Mouse (Mus musculus) cerebellum, postnatal 14 days (tissue): ENCODE results near the gene Ncf1.

ENCODE experiments used
- DNase-seq, 2 experiments: peaks; one replicate each; pipeline ENCODE4 v3.0.0; 2021; ENCODE audit warnings: mixed read lengths in 2 of 2

Ncf1 gene

DNA sequence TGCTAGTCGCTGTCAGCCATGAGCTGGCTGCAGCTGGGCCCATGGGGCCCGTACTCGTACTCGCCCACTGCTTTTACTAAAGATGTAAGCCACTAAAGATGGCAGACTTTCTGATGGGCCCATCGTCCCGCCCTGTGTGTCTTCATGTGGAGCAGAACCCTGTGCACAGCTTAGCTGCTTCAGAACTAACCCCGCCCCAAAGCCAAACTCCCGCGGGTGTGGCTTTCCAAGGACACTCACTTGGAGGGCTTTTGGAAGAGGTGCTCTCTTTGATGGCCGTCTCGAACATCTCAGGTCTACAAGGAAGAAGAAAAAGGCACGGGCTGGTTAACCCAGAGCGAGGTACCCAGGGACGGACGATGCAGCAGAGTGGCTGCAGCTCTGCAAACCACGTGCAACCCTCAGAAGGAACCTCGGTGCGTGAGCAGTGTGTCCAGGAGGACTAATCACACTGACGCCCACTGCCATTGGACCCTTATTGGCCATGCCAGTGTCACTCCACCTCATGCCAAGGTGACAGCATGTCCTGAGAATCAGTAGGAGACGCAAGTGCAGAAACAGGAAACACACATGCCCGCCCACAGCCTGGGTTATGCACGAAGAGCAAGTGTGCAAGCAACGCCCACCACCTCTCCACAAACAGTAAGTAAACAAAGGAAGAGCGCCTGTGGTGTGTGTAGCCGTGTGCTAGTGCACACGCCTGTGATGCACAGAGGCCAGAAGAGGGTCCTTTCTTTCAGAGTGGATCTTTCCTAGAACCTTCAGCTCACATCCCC, 14.4 kb upstream of the Ncf1 start:
- no peak for DNase-seq

DNA sequence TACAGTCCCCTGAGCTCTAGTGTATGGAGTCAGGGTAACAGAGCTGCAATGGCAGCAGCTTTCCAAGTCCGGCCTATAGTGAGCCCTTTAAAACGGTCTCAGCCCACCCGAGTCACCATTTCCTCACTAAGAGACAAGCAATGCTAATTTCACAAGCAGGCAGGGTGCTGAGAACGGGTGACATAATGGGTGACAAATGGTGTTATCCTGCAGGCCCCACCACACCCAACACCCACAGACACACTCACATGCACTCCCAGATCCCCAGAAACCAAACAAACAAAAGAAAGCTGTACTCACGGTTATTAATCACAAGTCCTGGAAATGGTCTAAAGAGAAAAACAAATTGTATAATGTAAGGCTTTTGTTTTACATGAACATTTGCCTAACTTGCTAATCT, 12.4 kb upstream of the Ncf1 start:
- no peak for DNase-seq

GRCm38 (mm10) chr5:134237936-134238760, 8.7 kb upstream of the Ncf1 start:
- no peak for DNase-seq

- DNase-seq: no peak
Measured at GRCm38 (mm10) chr5:134237508-134237907, 8.1 kb upstream of the Ncf1 start.

DNA sequence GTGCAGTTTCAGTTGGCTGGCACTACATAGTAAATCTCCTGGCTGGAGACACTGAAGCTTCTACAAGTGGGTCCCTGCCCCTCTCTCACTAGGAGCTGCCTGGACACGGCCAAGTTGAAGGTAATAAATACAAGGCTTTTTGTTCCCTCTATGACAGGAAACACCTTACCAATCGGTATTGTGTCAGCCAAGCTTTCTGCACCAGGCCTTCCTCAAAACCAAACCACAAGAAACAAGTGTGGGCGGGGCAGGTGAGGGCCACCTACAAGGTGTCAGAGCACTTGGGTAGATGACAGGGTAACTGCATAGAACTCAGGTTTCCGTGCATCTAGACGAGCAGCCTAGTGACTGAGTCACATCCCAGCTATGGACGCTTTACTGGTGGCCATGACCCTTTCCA, 7.4 kb upstream of the Ncf1 start:
- no peak for DNase-seq

DNA sequence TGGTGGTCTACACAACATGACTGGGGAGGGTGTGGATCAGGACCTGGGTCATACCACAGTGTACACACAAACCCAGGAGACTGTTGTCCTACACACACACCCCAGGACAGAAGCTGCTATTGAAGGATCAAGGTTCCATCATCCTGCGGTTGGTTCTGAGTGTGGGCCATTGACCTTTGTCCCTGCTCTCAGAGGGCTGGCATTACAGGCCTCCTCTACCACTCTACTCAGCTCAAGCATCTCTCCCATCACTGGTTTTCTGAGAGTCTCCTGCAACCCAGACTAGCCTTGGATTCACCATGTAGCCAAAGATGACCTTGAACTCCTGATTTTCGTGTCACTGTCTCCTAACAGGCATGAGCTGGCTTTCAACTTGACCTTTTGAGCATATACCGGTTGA, 6.8 kb upstream of the Ncf1 start:
- no peak for DNase-seq

GRCm38 (mm10) chr5:134235111-134235510, 5.7 kb upstream of the Ncf1 start:
- peak; percentile 52 to 68 for DNase-seq

GRCm38 (mm10) chr5:134234205-134234604, 4.8 kb upstream of the Ncf1 start:
- DNase-seq: no peak

DNA sequence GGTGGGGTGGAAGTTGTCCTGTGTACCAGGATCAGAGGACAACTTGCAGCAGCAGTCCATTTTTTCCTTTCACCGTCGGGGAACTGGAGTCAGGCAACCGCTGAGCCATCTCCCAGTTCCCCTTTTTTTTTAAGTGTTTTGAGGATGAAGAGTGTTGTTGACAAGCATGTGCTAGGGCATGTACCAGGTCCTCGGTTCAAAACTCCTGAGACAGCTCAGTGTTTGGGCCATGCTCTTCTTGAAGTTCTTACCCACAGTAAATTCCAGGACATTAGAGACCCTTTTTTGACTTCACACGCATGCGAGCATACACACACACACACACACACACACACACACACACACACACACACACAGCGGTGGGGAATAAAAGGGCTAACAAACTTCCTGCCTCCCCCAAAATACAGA, 3.8 kb upstream of the Ncf1 start:
- no peak for DNase-seq

DNA sequence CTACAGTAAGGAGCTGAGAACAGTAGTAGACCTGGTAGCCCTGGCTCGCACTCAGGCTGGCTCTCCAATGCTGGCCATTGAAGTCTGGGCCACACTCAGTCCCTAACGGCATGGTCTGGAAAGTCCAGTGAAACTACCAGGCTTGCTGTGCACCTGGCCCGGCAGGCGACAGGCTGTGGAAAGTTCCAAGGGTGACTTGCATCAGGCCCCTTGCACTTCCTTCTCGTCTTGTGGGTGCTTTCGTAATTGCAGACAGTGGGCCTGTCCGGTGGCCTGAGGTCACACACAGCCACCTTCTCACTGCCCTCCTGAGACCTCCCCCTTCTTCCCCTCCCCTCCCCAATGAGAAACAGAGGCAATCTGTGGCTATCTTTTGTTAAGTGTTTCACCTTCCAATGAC, 3.1 kb upstream of the Ncf1 start:
- DNase-seq: no peak

DNA sequence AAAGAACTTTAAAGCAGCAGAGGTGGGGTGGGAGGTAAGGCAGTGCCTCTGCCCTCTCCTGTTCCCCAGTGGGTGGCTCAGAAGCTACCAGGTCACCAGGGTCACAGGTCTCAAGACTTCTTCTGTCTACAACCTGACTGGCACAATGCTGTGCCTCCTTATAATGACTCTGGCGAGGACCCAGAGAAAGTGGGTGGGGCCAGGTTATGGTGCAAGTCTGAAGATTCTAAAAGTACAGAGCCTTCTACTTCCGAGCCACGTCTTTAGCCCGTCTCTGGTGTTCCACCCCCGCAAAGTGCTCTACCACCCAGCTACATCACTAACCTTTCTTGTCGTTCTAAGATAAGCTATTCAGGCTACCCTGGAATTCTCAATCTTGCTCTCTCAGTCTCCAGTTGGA, 2.7 kb upstream of the Ncf1 start:
- DNase-seq: no peak

GRCm38 (mm10) chr5:134231376-134231775, 2.0 kb upstream of the Ncf1 start:
- DNase-seq: no peak

DNA sequence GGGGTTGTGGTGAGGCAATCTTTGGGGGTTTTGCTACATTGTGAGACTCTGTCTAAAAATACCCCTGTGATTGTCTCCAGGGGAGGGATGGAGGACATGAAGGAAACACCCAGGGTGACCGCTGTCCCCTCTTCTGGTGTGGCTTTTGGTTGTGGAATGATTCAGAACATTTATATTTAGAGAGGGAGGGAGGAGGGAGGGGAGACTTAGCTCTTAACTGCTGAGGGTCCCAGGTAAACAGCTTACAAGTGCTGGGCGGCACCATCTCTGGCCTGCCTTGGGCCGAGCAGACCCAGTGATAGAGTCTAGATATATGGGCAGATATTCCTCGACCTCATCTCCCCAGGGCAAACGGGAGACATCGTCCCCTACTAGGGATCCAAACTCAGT, 1.2 kb downstream of the Ncf1 start:
- DNase-seq: no peak

GRCm38 (mm10) chr5:134227574-134228248, 1.7 kb downstream of the Ncf1 start:
- peak in 1 of 2 experiments; percentile 45 for DNase-seq

- no peak for DNase-seq
Measured at GRCm38 (mm10) chr5:134226946-134227345, 2.5 kb downstream of the Ncf1 start.

- no peak for DNase-seq
Measured at GRCm38 (mm10) chr5:134225110-134225901, 4.1 kb downstream of the Ncf1 start.

DNA sequence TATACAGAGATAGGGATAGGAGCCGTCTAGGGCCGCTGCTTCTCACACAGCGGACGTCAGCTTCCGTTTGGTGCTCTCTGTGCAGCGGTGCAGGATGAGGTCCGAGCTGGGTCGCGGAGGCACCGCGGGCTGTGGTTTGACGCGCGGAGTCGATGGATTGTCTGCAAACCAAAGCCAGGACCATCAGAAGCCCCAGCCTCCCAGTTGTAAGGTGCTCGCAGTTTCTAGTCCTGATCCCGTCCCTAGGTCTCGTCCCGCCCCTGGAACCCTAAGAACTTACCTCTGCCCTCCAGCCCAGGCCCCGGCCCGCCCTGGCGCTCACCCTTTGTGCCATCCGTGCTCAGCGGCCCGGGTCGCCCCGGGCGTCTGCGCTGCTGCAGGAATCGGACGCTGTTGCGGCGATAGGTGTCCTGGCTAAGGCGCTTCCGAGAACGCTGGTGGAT, 7.7 kb downstream of the Ncf1 start:
- no peak for DNase-seq

DNA sequence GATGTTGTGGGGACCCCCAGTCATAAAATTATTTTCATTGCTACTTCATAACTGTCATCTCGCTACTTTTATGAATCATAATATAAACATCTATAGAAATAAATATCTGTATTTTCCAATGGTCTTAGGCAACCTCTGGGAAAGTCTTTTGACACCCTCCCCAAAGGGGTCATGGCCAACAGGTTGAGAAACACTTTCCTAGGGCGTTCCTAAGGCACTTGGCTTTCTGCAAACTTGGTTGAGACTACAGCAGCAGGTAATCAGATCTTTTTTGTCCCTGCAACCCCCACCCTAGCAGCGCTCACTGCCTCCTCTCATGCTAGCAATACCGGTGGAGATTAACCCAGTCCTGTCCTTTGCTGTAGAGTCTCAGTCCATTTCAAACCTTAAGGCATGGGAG, 8.1 kb downstream of the Ncf1 start:
- DNase-seq: no peak

DNA sequence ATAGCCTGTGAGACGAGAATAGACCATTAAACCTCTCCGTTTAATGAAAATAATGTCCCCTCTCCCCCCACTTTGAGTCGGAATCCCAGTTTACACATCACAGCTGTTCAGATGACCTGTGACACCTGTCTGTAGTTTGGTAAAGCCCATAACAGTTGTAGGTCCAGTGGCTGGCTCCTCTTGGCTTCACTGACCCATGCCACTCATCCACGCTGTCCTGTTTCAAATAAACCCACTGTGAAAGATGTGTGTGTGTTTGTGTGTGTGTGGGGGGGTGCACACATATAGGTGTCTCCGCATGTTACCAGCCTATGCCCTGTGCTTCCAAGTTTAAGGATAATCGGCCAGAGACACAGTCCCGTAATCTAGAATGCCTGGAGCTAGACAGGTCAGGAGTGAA, 11.5 kb downstream of the Ncf1 start:
- no peak for DNase-seq

GRCm38 (mm10) chr5:134214021-134214806, 15.2 kb downstream of the Ncf1 start:
- peak in 1 of 2 experiments; percentile 58 for DNase-seq

GRCm38 (mm10) chr5:134209931-134210554, 19.4 kb downstream of the Ncf1 start:
- peak; percentile 21 to 22 for DNase-seq
